Mouse (Mus musculus): ENCODE measurements around the gene Nr4a1.

DNA sequence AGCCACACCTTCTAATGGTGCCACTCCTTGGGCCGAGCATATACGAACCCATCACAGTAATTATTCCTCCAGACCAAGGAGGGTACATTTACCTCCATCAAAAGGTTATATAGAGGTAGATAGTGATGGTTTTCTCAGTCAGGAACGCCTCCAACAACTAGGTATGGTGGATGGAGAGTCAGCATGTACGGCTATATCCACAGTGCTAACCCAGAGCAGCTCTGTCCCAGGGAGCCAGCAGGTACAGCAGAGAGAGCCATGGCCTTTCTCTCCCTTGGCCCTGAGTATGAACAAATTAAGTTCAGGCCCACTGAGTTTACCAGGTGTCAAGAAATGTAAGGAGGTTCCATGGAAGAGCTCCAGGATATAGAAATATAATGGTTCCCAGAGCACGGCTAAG is 2.1 kb upstream of the Nr4a1 start:
- TF ChIP-seq TAL1 (IDR thresholded peaks at IDR 0.05; ENCODE audit: low read length) (no peak), GATA1 (IDR thresholded peaks at IDR 0.05; ENCODE audit: low read length) (no peak)

Data from erythroblast, embryonic 14.5 days (primary cell).